Mouse (Mus musculus) midbrain, embryonic 14.5 days (tissue): ENCODE measurements around the gene Fbxw7. TPM values are rescaled to one million over a fixed set of nuclear protein-coding genes. Genes with fewer than 3 reads are reported as not detected.
A peak's percentile ranks its signal among the peaks of the same experiment; 100 is the strongest.

Experiments used
- ATAC-seq: fragments of 200-750 bp; cut with Nextera tagmentation; 2 replicates; pipeline ENCODE4 v1.8.0; 2017; ENCODE audit warnings: moderate number of reproducible peaks, moderate library complexity; ENCODE audit not compliant: low FRiP score, low TSS enrichment
- DNase-seq: peaks from one replicate; pipeline ENCODE4 v3.0.0-alpha.2; 2015
- H3K27ac ChIP-seq: fragments of 300-500 bp; sonication (generic); replicated peaks from 2 replicates; pipeline ENCODE4 v1.5.1; 2014; ENCODE audit warnings: mild to moderate bottlenecking, low read depth, low read length, moderate library complexity
- H3K27me3 ChIP-seq: fragments of 300-500 bp; sonication (generic); 2 replicates; pipeline ENCODE4 v1.6.1; 2014; ENCODE audit warnings: low read length, control low read depth, mixed read lengths; ENCODE audit not compliant: control insufficient read depth, insufficient read depth
- H3K36me3 ChIP-seq: fragments of 300-500 bp; sonication (generic); 2 replicates; pipeline ENCODE4 v1.6.1; 2014; ENCODE audit warnings: low read length, control low read depth; ENCODE audit not compliant: control insufficient read depth, insufficient read depth
- H3K4me1 ChIP-seq: fragments of 300-500 bp; sonication (generic); 2 replicates; pipeline ENCODE4 v1.6.1; 2014; ENCODE audit warnings: mild to moderate bottlenecking, antibody characterized with exemption, low read length, control low read depth; ENCODE audit not compliant: control insufficient read depth, insufficient read depth
- H3K4me2 ChIP-seq: fragments of 300-500 bp; sonication (generic); 2 replicates; pipeline ENCODE4 v1.6.1; 2014; ENCODE audit warnings: mild to moderate bottlenecking, low read length, moderate library complexity
- H3K4me3 ChIP-seq: fragments of 300-500 bp; sonication (generic); replicated peaks from 2 replicates; pipeline ENCODE4 v1.5.1; 2014; ENCODE audit warnings: low read depth, low read length
- H3K9ac ChIP-seq: fragments of 300-500 bp; sonication (generic); replicated peaks from 2 replicates; pipeline ENCODE4 v1.6.1; 2014; ENCODE audit warnings: mild to moderate bottlenecking, low read length, moderate library complexity
- H3K9me3 ChIP-seq: fragments of 300-500 bp; sonication (generic); 2 replicates; pipeline ENCODE4 v1.6.1; 2016; ENCODE audit warnings: low read length, control low read depth, mixed read lengths; ENCODE audit not compliant: control insufficient read depth
- WGBS: fragments of 180-500 bp; shearing (Covaris S2); extraction: QIAGEN DNeasy Blood & Tissue Kit; methylation state at CpG from one replicate; pipeline ENCODE4 v1.1.7; 2014; 5-methylcytosine and 5-hydroxymethylcytosine counted together
- polyA plus RNA-seq: library from polyadenylated mRNA; unstranded; fragments of >200 nt; fragmentation: Nextera tagmentation; extraction: Ambion mirVana; gene quantifications from 2 replicates; pipeline ENCODE4 v1.2.1, GENCODE M21; 2014

The Fbxw7 gene
- polyA plus RNA-seq, 1 experiment from 2014 or later = 24.7 TPM

- Histone ChIP-seq H3K27me3 (no peaks in the 10 kb centered on the region), H3K4me2 (no peak overlapping the region), H3K36me3 (no peaks in the 10 kb centered on the region), H3K9me3 (no peaks in the 10 kb centered on the region), H3K9ac (no peak overlapping the region), H3K4me1 (no peaks in the 10 kb centered on the region), H3K27ac (no peak overlapping the region), H3K4me3 (no peak overlapping the region)
- no peak for ATAC-seq
- WGBS = 63% methylated on average over 11 of the region's 11 CpGs
- DNase-seq = no peak
Measured at GRCm38 (mm10) chr3:84883817-84884483, 68.9 kb downstream of the Fbxw7 start.

- H3K36me3 ChIP-seq = no peaks in the 10 kb centered on the region
- ATAC-seq = no peak
- no peak overlapping the region for H3K9ac ChIP-seq
- H3K4me1 ChIP-seq = no peaks in the 10 kb centered on the region
- no peaks in the 10 kb centered on the region for H3K27me3 ChIP-seq
- no peak overlapping the region for H3K4me3 ChIP-seq
- WGBS = 80% methylated on average over 1 of the region's 1 CpGs
- peak; percentile 70 for DNase-seq
- H3K4me2 ChIP-seq = no peak overlapping the region
- no peak overlapping the region for H3K27ac ChIP-seq
- no peaks in the 10 kb centered on the region for H3K9me3 ChIP-seq
Measured at GRCm38 (mm10) chr3:84889648-84890047, 74.6 kb downstream of the Fbxw7 start.

- Histone ChIP-seq H3K4me3 (no peak overlapping the region), H3K27me3 (no peaks in the 10 kb centered on the region), H3K4me1 (no peaks in the 10 kb centered on the region), H3K9me3 (no peaks in the 10 kb centered on the region), H3K36me3 (no peaks in the 10 kb centered on the region), H3K4me2 (no peak overlapping the region), H3K27ac (no peak overlapping the region), H3K9ac (no peak overlapping the region)
- WGBS = 97% methylated on average over 5 of the region's 5 CpGs
- DNase-seq = no peak
- ATAC-seq = no peak
Measured at GRCm38 (mm10) chr3:84890983-84891382, 75.9 kb downstream of the Fbxw7 start.

GRCm38 (mm10) chr3:84897952-84898351, 82.9 kb downstream of the Fbxw7 start:
- ATAC-seq (no peak), DNase-seq (no peak)
- no peak overlapping the region for H3K4me3 ChIP-seq
- H3K4me1 ChIP-seq = no peaks in the 10 kb centered on the region
- H3K36me3 ChIP-seq = no peaks in the 10 kb centered on the region
- no peak overlapping the region for H3K4me2 ChIP-seq
- no peaks in the 10 kb centered on the region for H3K9me3 ChIP-seq
- no peak overlapping the region for H3K27ac ChIP-seq
- no peak overlapping the region for H3K9ac ChIP-seq
- WGBS = 86% methylated on average over 8 of the region's 8 CpGs
- no peaks in the 10 kb centered on the region for H3K27me3 ChIP-seq

- 29% methylated on average over 1 of the region's 1 CpGs for WGBS
- Histone ChIP-seq H3K4me3 (no peak overlapping the region), H3K27me3 (no peaks in the 10 kb centered on the region), H3K4me2 (no peak overlapping the region), H3K36me3 (no peaks in the 10 kb centered on the region), H3K27ac (no peak overlapping the region), H3K9me3 (no peaks in the 10 kb centered on the region), H3K9ac (no peak overlapping the region), H3K4me1 (no peaks in the 10 kb centered on the region)
- ATAC-seq (no peak), DNase-seq (peak; percentile 69)
Measured at GRCm38 (mm10) chr3:84906528-84906927, 91.5 kb downstream of the Fbxw7 start.

GRCm38 (mm10) chr3:84914284-84914683, 99.2 kb downstream of the Fbxw7 start:
- H3K4me3 ChIP-seq = no peak overlapping the region
- no peak for ATAC-seq
- no peaks in the 10 kb centered on the region for H3K36me3 ChIP-seq
- no peaks in the 10 kb centered on the region for H3K9me3 ChIP-seq
- H3K27me3 ChIP-seq = no peaks in the 10 kb centered on the region
- no peak overlapping the region for H3K4me2 ChIP-seq
- H3K9ac ChIP-seq = no peak overlapping the region
- DNase-seq = peak; percentile 53
- no peaks in the 10 kb centered on the region for H3K4me1 ChIP-seq
- no peak overlapping the region for H3K27ac ChIP-seq
- WGBS = 58% methylated on average over 1 of the region's 1 CpGs

- Histone ChIP-seq H3K27me3 (no peaks in the 10 kb centered on the region), H3K27ac (no peak overlapping the region), H3K4me1 (no peaks in the 10 kb centered on the region), H3K4me2 (no peak overlapping the region), H3K36me3 (no peaks in the 10 kb centered on the region), H3K9me3 (no peaks in the 10 kb centered on the region), H3K4me3 (no peak overlapping the region), H3K9ac (no peak overlapping the region)
- WGBS = 87% methylated on average over 9 of the region's 9 CpGs
- DNase-seq = no peak
- ATAC-seq = no peak
Measured at GRCm38 (mm10) chr3:84917903-84918679, 103.0 kb downstream of the Fbxw7 start.

- Histone ChIP-seq H3K9me3 (no peaks in the 10 kb centered on the region), H3K9ac (no peak overlapping the region), H3K4me2 (no peak overlapping the region), H3K27me3 (no peaks in the 10 kb centered on the region), H3K36me3 (no peaks in the 10 kb centered on the region), H3K4me3 (no peak overlapping the region), H3K4me1 (no peaks in the 10 kb centered on the region), H3K27ac (no peak overlapping the region)
- 81% methylated on average over 6 of the region's 6 CpGs for WGBS
- no peak for ATAC-seq
- peak; percentile 82 for DNase-seq
Measured at GRCm38 (mm10) chr3:84921704-84922420, 106.8 kb downstream of the Fbxw7 start.
